Mouse (Mus musculus) cerebellum, adult 18-20 months (tissue): ENCODE data around the gene Fibcd1.

Experiments
- DNase-seq, 2 experiments: peaks; one replicate each; pipeline ENCODE4 v3.0.0; 2021

Fibcd1 gene

GRCm38 (mm10) chr2:31855991-31856390 is 10.2 kb upstream of the Fibcd1 start:
- DNase-seq: no peak

DNA sequence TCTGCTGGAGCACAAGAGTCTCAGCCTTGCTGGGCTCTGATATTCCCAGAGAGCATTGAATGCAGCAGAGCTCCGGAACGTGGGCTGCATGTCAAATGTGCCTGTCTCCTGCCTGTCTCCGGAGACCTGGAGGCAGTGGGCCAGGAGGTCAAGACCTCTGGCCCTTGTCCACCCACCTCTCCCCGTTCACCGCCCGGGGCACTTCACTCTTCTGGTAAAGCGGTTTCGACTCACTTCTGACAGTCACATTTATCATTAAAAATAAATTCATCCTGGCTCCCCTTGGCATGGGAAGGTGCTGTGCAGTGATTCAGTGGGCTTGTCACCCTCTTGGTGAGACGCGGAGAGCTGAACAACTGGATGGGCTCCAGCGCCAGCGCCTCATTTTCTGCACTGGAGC is 4.3 kb upstream of the Fibcd1 start:
- no peak for DNase-seq

GRCm38 (mm10) chr2:31847908-31848307 is 2.1 kb upstream of the Fibcd1 start:
- DNase-seq: peak; percentile 59 to 69

DNA sequence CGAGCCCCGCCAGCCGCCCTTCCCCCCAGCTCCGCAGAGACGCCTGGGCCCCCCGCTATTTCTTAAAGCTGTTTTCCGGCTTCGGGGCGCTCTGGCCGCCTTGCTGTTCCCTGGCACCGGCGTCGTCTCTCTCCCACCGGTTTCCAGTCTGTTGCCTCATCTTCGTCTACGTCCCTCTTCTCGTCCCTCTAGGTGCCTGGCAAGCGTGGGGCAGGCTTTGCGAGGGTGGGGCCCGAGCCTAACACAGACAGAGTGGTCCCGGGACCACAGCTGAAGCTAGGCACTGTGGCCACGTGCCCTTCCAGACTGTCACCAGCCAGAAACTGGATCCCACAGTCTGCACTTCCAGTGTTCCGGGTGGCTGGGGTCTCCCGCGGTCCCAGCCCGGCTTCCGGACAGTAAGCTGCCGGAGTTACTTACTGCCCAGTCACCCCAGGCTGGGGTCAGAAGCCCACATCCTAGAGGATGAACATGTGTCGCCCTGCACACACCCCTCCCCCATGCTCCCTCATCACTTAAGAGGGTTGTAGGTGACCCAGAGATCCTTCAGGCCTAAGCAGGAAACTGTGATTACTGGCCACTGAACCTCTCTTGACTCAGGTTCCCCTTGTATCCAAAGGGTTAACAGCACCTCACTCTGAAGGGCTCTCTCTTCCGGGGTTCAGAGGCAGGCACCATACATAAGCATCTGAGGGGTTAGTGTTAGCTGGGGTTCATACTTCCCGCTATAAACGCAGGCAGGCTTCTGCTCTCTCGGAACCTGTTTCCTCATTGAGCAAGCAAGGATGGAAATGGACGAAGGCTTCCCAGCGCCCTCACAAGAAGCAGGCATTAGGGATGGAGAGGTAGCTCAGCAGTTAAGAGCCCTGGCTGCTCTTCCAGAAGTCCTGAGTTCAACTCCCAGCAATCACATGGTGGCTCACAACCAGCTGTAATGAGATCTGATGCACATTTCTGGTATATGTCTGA is 1.2 kb upstream of the Fibcd1 start:
- DNase-seq: peak in 1 of 2 experiments; percentile 10

- no peak for DNase-seq
Observed at GRCm38 (mm10) chr2:31845512-31845895, 301 bp downstream of the Fibcd1 start.

- DNase-seq: no peak
Observed at GRCm38 (mm10) chr2:31844729-31845136, 1.1 kb downstream of the Fibcd1 start.

DNA sequence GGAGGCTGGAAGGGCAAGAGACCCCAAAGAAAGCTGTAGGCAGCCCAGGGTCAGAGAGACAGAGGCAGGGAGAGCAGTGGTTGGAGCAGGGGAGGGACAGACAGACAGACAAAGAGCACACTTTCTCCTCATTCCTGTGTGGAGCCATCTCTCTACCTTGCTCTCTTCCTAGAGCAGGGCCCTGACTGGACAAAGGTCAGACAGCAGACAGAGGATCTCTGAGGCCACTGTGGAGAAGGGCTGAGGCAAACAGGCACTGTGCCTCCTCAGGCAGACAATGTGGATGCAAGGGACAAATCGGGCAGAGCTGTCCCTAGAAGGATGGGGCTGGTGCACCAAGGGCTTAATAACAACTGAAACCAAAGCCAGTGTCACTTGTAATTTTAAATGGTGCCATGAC is 6.9 kb downstream of the Fibcd1 start:
- DNase-seq: no peak

DNA sequence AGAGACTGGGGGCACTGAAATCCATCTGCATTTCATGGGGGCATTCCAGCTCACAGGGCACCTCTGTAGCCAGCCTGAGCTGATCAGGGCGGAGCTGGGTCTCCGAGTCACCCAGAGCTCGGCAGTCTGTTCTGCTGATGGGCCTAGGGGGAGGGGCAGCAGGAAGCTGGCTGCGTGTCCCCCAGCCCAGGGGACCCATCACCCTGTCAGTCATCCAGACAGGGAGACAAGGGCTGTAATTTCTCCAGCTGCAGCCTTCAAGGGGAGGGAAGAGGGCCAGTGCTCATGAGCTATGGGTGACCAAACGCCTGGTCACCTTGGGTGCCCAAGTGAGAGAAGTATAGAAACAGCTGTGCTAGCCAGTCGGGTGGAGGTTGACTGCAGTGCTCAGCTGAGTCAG is 8.8 kb downstream of the Fibcd1 start:
- DNase-seq: no peak

GRCm38 (mm10) chr2:31836091-31836490 is 9.7 kb downstream of the Fibcd1 start:
- DNase-seq: no peak

- DNase-seq: no peak
Observed at GRCm38 (mm10) chr2:31828311-31828825, 17.4 kb downstream of the Fibcd1 start.

DNA sequence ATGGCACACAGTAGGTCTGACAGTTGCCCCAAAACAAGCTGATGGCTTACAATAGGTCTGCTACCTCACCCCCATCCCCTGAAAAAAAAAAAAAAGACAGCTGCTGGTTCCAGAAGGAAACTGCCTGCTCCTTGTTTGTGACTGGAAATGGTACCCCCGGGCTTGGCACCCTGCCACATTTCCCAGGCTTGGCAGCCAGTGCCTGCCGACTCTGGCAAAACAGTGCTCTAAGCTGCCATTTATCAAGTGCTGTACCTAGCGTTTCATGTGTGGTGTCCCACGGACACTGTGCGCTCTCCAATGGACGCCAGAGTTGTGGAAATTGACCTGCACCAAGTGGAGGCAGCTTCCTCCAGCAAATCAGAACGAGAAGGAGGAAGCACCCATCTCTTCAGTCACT is 17.9 kb downstream of the Fibcd1 start:
- DNase-seq: peak in 1 of 2 experiments; percentile 40

- peak; percentile 43 to 51 for DNase-seq
Observed at GRCm38 (mm10) chr2:31826094-31827085, 19.4 kb downstream of the Fibcd1 start.

DNA sequence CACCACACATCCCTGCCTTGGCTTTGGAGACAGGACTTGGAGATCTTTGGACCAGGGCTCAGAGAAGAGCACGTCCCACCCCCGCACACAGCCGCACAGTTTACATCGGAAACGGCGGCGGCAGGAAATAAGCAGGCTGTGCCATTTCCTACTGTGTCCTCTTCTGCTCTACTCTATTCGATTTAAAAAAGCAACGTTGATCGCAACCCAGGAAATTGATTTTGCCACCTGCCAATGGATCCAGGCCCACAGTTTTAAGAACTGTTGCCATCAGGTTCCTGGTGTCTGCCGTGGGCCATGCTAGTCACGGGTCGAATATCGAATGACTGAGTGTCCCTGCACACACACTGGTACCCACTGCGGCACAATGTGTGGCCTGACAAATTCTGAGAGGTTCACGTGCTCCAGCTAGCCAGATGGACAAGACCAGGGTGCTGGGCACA is 20.3 kb downstream of the Fibcd1 start:
- peak; percentile 47 to 55 for DNase-seq

DNA sequence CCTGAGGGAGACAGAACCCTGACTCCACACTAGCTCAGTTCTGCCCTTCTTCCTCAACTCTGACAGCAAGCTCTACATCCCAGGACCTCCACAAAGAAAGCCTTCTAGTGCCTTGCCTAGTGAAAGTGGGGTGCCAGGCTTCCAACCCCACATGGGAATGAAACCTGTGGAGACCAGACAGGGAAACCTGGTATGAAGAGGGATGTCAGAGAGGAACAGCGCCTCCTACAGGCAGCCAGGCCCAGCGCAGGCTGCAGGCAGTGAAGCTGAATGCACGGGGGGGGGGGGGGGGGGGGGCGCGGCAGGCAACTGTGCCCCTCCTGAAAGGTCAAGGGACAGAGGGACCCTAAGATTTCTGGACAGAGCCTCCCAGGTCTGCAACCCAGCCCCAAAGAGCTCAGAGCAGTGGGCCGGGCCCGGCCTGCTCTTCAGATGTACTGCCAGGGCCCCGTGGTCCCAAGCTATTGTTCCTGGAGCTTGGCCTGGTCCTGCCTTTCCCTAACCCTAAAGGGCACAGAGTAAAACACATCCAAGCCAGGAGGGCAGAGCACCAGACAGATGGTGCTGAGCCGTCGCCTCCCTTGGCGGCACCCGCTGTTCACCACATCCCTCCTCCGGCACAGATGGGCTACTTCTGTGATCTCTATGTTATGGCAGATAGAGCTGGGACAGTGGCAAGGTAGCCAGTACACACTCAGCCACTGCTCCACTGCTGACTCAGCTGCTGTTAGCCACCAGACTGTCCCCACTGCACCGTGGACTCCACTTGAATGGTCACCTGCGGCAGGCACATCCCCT is 21.7 kb downstream of the Fibcd1 start:
- DNase-seq: peak; percentile 40 to 44

DNA sequence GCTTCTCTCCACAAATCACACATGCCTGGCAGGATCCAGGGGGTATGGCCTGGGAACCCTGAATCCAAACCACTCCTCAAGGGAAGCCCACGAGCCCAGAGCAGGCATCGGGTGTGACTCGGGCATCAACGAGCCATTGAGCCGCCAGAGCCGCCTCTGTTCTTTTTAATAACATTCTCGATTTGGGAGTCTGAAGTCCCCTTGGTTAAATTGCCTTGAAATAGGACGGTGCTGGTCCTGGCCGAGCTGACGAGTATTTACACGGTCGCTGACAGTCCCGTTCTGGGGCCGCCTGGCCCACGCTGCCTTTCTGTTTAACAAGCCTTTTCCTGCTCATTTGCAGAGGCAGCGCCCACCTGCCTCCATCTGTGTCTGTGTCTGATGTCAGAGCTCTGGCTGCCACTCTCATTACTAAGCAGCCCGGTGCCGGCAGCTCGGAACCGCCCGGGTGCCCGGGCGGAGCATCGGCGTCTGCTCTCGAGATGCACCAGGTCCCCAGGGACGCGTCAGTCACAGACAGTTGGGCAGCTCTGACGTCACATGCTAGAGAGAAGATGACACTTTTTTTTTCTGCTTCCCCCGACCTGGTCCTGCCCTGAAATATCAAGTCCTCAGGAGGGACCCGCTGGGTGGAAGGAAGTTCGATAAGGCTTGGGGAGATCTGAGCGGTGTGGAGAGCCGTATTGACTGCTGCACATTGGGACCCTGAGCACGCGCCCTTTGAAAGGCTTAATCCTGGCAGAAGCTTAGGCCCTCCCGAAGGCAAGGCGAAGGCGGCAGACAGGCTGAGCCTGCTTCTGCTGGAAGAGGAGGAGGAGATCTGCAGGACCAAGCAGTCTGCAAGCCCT is 23.1 kb downstream of the Fibcd1 start:
- peak; percentile 48 to 61 for DNase-seq

- peak; percentile 72 to 74 for DNase-seq
Observed at GRCm38 (mm10) chr2:31815367-31815766, 30.4 kb downstream of the Fibcd1 start.

- no peak for DNase-seq
Observed at GRCm38 (mm10) chr2:31814699-31815098, 31.1 kb downstream of the Fibcd1 start.

DNA sequence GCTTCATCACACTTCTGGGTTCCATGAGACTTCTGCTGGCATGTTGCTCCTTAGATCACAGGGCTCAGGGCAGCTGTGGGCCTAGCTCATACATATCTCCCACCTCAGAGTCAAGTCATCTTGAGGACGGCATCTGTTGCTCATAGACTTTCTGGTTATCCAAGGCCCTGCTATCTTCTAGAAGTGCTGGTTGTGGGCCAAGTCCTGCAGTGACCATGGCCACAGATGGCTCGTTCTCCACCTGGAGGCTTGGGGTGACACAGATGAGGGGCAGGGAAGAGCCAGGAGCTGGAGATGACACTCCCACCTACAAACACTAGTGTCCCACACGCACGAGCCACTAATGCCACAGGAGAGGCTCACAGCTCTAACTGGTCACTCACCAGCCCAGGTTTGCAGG is 32.2 kb downstream of the Fibcd1 start:
- no peak for DNase-seq

GRCm38 (mm10) chr2:31811086-31811958 is 34.5 kb downstream of the Fibcd1 start:
- no peak for DNase-seq

GRCm38 (mm10) chr2:31810444-31810843 is 35.4 kb downstream of the Fibcd1 start, which contains the start of gene Qrfp:
Qrfp (minus strand) TSS chr2:31810580.
- no peak for DNase-seq
